Mouse (Mus musculus): ENCODE results near the gene Rtbdn.
A peak's percentile ranks its signal among the peaks of the same experiment; 100 is the strongest.

Rtbdn gene

DNA sequence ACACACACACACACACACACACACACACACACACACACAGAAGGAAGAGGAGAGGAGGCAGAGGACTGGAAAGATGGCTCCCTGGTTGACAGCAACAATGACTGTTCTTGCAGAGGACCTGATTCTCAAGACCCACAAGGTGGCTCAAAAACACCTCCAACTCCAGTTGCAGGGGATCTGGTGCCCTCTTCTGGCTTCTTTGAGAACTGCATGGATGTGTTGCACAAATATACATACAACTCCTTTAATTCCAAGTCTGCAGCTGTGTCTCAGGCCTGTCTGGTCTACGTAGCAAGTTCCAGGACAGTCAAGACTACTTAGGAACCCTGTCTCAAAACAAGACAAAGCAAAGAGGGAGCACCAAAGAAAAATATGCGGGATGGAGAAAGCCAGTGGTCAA lies 10.0 kb downstream of the Rtbdn start:
- peak; percentile 64 for DNase-seq (ENCODE audit: inconsistent ontology term)

DNA sequence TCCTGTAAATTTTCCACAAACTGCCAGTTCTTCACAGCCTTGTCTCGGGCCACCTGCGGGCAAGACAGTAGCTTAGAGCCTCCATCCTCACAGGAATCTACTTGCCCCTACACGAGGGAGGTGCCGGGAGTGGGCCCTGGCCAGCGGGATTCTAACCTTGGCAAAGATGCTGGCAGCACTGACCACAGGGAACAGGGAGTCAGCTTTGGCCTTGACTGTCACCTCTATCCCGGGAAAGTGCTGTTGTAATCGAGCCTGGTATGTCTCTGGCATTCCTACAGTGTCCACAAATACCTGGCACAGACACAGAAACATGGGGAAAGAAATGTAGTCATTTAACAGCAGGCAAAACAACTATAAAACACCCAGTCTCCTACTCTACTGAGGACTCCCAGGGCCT lies 13.0 kb downstream of the Rtbdn start:
- no peak for DNase-seq (ENCODE audit: inconsistent ontology term)

- DNase-seq (ENCODE audit: inconsistent ontology term) = no peak
Observed at GRCm38 (mm10) chr8:84963952-84964351, 17.2 kb downstream of the Rtbdn start.

DNA sequence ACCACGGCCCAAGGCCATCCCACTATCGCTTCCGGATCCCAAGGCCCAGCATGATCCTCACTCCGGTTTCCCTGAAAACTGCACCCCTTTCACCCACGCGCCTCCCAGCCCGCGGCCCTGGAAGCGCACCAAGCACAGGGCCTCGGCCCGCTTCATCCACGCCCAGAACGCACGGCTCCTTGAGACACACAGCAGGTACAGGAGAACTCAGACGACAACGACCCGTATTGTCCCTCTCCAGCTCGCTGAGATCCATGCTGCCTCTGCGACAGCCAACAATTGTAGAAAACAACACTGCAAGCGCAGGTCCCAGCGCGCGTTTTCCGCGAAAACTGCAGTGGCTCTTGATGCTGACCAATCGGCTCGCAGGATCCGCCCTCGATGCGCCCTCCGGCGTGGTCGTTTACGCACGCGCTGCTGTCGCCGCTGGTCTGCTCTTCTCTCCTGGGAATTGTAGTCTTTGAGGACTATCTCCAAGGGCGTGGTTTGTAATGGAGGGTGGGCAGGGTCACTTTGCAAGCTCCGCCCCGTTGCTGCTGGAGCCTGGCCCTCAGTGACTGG lies 19.0 kb downstream of the Rtbdn start:
- DNase-seq (ENCODE audit: inconsistent ontology term) = peak; percentile 95

DNA sequence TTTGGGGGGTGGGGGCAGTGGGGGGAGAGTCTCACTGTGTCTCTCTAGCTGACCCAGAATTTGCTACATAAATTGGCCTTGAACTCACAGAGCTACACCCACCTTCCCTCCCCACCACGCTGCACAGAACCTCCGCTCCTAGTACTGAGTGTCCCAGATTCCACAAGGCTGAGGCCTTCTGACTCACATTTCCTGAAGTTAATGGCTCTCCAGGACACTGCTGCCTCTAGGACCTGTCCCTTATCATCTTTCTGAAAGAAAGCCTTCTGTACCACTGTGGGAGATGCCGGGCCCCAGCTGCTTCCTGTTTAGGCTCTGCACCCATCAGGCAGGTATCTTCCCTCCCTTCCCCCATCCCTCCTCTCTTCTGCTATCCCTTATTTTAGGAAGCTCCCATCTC lies 19.8 kb downstream of the Rtbdn start:
- peak; percentile 45 for DNase-seq (ENCODE audit: inconsistent ontology term)

- no peak for DNase-seq (ENCODE audit: inconsistent ontology term)
Observed at GRCm38 (mm10) chr8:84967532-84968304, 20.9 kb downstream of the Rtbdn start.

DNA sequence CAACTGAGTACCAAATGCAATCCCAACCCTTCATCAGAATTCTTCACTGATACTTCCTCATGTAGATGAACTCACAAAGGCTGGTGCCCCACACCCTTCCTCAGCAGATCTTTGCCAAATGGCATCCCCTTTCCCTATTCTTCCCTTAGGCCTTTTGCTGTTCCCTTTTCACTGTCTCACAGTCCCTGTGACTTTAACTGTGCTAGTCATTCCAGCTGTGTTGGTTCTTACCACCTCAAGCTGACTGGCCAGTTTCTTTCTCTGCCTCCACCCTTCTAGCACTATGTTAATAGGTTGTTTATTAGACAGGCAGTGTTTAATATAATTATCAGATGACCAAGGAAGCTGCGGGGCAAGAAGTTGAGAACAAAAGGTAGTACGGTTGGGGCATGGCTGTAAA lies 21.9 kb downstream of the Rtbdn start:
- DNase-seq (ENCODE audit: inconsistent ontology term) = no peak

DNA sequence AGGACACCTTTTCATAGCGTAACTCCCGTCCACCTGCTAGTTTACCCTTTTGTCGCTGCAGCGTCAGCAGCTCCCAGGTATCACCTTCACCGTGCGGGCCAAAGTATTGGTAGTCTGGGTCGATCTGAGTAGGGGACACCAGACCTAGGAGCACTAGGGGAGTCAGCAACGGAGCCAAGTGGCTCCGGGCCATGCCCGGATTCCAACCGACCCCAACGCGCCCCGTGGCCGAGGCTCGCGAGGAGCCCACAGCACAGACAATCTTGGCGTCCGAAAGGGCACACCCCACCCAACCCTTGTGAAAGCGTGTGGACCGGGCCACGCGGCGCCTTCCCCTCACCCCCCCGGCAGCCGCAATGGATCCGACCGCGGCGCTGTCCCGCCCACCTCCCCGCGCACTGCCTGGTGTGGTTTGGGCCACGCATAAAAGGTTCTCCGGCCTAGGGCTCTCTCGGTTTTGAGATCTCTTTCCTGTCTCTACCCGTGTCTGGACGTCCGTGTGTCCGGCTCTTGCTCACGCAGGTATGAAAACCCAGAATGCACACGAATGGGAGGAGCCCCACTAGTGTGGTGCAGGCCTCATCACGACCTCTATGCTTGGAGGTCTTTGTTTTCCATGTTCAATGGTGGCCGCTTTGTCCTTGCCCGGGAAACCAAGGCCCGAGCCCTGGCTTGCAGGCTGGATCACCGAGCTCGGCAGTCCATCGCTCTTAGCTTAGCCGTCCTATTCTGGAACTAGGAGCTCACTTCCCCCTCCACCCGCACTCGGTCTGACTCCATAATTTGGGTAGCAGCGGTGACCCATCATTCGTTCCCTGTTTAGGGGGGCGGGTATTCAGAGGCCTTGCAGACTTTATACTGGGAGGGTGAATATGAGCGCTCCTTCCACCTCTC lies 22.7 kb downstream of the Rtbdn start, which contains the start of the genes Gm49661, Prdx2 and Rnaseh2a:
Gm49661 (minus strand) TSS at position 193 of the 894 bp plus-strand sequence.
Prdx2 (plus strand) TSS at position 347 of the 894 bp plus-strand sequence.
Rnaseh2a (minus strand) TSS at position 527 of the 894 bp plus-strand sequence.
- peak; percentile 85 for DNase-seq (ENCODE audit: inconsistent ontology term)

GRCm38 (mm10) chr8:84970135-84970790 lies 23.5 kb downstream of the Rtbdn start:
- no peak for DNase-seq (ENCODE audit: inconsistent ontology term)

DNA sequence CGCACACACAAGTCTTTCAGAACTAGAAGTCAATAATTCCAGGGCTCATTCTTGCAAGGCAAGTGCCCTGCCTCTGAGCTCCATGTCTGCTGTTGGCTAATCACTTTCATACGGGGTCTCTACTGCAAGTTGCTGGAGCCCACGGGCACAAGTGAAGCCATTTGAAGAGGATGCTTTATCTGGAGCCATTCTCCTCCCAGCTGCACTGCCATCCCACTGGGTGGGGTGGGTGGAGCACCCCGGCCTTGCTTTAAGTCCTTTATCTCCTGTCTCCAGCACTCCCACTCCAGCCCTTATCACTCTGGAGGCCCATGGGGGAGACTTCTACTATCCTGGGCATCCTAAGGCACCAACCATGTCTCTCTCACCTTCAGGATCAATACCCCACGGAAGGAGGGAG lies 24.1 kb downstream of the Rtbdn start:
- DNase-seq (ENCODE audit: inconsistent ontology term) = no peak

GRCm38 (mm10) chr8:84973079-84973478 lies 26.3 kb downstream of the Rtbdn start:
- no peak for DNase-seq (ENCODE audit: inconsistent ontology term)

DNA sequence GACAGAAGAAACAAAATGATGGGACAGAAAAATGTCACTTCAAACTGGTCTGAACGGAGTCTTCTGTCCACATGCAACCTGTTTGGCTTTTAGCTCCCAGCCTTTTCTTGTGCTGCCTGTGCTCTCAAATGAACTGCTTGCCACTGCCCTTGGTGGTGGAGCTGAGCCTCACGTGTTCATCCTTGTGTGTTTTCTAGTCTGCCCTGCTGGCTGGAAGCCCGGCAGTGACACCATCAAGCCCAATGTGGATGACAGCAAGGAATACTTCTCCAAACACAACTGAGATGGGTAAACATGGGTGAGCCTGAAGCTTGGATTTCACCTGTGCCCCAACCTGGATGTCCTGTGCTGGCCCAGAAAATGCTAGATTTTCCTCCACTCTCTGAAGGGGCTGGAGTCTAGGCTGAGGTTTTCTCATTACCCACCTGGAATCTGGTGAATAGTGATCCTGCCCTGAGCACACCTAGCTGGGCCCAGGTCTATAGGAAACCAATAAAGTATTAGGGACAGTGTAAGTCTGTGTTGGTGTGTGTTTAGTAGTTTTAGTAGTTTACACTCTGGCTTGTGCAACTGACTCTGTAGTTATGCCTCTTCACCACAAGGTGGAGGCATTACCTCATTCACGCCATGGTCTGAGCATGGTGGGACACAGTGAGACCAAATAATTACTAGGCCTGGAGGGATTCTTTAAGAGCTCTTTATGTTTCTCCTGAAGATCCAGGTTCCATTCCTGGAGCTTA lies 27.2 kb downstream of the Rtbdn start:
- DNase-seq (ENCODE audit: inconsistent ontology term) = peak; percentile 67

- peak; percentile 41 for DNase-seq (ENCODE audit: inconsistent ontology term)
Observed at GRCm38 (mm10) chr8:84974543-84975142, 27.9 kb downstream of the Rtbdn start.

DNA sequence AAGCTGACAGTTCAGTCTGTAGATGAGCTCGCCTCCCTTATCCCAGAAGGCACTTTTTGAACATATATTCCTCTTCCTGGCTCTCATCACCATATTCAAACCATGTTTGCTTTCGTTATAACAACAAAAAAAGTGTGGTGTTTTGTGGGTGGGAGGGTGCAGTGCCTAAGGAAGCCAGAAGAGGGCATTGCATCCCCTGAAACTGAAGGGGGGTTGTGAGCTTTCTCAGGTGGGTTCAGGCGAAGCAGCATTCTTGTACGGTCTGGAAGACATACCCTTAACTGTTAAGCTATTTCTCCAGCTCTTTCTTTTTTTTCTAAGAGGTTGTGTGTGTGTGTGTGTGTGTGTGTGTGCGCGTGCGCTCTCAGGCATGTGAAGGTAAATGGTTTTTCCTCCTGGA lies 28.6 kb downstream of the Rtbdn start:
- DNase-seq (ENCODE audit: inconsistent ontology term) = peak; percentile 73

DNA sequence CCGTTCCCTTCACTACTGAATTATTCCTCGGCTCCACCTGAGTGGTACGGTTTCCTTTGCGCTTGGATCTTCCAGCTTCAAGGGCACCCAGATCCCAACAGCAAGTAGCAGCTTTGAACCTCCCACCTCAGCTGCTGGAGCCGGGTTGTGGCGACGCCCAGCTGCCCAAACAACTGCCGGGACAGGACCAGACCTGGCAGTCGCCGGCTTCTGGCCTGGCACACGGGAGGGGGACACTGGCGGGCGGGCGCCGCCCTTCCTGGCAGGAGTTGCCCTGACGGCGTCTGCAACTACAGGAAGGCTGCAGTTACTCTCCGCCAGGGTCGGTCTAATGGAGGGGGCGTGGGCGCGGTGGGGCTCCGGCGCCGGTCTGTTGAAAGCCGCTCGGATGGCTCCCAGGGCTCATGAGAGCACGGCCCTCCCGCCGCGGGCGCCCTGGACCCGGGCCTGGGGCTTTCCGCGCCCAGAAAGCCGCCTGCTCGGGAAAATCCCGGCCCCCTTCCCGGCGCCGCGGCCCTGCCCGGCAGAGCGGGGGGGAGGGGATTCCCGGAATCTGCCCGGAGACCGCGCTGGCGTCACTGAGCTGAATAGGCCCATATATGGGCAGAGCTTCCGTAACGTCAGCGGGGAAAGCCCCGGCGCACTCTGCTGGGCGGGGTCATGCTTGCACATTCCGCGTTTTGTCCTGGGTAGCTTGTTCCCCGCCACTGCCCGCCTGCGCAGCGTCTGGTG lies 29.4 kb downstream of the Rtbdn start:
- peak; percentile 97 for DNase-seq (ENCODE audit: inconsistent ontology term)

GRCm38 (mm10) chr8:84976763-84977434 lies 30.1 kb downstream of the Rtbdn start:
- peak; percentile 72 for DNase-seq (ENCODE audit: inconsistent ontology term)

DNA sequence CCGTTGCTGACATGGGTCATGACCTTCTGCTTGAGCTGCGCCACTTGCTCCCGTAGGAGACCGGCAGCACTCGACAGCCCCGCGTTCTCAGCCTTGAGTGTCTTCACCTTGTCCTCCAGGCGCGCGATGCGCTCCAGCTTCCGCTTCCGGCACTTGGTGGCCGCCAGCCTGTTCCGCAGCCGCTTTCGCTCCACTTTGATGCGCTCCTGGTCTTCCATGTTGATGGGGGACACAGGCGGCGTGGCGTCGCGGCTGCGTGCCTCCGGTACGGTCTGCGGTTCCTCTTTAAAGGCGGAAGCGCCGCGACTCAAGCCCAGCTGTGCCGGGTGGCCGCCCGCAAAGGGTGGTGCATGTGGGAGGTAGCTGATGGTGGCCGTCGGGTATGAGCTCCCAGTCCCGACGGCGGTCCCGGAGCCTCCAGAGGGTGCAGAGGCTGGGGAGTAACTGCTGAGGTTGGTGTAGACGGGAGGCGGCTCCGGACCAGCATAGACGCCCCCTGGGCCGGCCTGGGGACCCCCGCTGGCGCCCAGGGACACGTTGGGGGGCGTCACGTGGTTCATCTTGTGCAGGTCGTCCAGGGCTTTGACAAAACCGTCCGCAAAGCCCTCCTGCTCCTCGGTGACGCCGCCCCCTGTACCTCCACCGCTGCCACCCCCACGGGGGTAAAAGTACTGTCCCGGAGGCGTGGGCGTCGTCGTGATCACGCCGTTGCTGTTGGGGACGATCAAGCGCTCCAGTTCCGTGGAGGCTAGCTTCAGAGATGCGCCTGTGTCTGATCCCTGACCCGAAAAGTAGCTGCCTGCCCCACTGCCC lies 30.9 kb downstream of the Rtbdn start:
- peak; percentile 61 for DNase-seq (ENCODE audit: inconsistent ontology term)

GRCm38 (mm10) chr8:84978248-84978940 lies 31.6 kb downstream of the Rtbdn start, which contains the start of gene Junb:
Gene Junb (minus strand): TSS chr8:84978718.
- peak; percentile 100 for DNase-seq (ENCODE audit: inconsistent ontology term)
